Mouse (Mus musculus): ENCODE measurements around the gene Apopt1.

- no peak for TF ChIP-seq MYOD1 (IDR thresholded peaks at IDR 0.05; ENCODE audit: control insufficient read depth in 1 of 3, insufficient read length in 2 of 3, low read depth in 2 of 3)
- TF ChIP-seq POLR2A (IDR thresholded peaks at IDR 0.05; ENCODE audit: insufficient read length, low read depth): no peak
- no peak for TF ChIP-seq POLR2AphosphoS2 (IDR thresholded peaks at IDR 0.05; ENCODE audit: insufficient read length, low read depth)
- no peak for TF ChIP-seq USF1 (IDR thresholded peaks at IDR 0.05; ENCODE audit: low read depth)
- TF ChIP-seq TCF3 (IDR thresholded peaks at IDR 0.05; ENCODE audit: insufficient read length, low read depth): no peak
- TF ChIP-seq E2F4 (IDR thresholded peaks at IDR 0.05; ENCODE audit: insufficient read depth): no peak
- no peak for TF ChIP-seq REST (IDR thresholded peaks at IDR 0.05; ENCODE audit: insufficient read depth, insufficient read length)
- no peak for TF ChIP-seq MAX (IDR thresholded peaks at IDR 0.05; ENCODE audit: low read depth)
Measured at GRCm38 (mm10) chr12:111760306-111760908, 47.3 kb downstream of the Apopt1 start.

Measured in myocyte (in vitro differentiated cells).